Mouse (Mus musculus) layer of hippocampus, adult 9-10 months (tissue): ENCODE data around the gene Dao.

Source experiments
- DNase-seq: peaks from one replicate; pipeline ENCODE4 v3.0.0; 2022; ENCODE audit warnings: low spot score

The Dao gene

DNA sequence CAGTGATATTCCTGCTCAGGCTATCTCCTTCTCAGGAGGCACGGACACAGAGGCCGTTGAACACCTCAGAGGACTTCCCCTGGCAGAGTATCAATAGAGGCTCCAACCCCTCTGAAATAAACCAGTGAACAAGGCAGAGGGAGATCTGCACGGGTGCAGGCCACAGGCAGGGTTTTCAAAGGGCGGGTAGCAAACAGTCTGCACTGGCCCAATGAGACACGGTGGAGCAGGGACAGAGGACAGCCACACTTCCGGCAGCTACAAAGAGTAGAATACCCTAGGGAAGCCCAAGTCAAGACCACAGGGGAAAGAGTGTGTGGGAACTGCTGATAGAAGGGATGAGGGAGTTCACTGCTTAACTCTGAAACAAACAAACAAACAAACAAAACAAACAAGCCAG is 20.0 kb upstream of the Dao start:
- DNase-seq = no peak

DNA sequence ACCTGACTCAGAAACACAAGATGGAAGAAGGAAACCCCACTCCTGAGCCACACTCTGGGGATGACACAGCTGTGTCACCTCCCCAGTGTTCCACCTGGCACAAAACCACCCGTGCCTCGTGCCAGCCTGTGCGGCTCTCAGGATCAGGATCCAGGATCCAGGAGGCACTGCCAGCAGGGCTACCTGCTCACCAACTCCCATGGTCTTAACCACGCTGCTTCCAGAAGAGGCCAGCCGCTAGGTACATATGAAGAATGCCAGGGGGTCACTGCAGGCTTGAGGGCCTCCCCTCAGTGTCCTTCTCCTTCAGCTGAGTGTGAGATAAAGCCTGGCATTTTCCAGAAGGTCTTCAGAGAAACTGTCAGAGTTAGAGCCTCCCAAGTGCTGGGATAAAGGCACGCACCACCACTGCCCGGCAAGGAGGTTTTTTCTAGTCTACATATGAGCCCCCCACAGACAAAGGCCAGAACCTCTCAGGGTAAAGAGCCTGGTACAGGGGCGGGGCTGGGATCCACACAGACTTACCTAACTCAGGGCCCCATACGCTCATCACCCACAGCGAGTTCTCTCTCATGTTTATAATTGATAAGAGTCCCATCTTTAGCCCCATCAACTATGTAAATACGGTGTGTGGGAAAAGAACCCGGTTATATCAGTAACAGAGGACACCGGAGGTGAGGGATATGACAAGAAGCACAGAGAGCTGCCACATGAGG is 19.3 kb upstream of the Dao start:
- no peak for DNase-seq

DNA sequence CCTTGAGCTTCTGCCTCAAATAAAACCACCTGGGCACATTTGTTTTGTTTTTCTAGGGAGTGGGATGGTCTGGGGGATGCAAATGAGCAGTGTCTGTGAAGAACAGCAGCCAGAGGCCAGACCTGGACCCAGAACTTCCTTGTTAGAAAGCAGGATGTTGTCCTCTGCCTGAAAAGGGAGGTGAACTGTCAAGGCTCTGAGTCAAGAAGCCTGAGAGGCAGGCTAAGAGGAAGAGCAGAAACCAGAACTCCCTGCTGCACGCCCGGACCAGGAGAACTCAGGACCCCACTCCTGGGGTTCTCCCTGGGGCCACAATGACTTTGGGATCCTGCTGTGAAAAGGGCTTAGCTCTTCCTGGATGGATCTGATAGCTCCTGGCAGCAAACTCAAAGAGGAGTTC is 17.8 kb upstream of the Dao start:
- DNase-seq = no peak

DNA sequence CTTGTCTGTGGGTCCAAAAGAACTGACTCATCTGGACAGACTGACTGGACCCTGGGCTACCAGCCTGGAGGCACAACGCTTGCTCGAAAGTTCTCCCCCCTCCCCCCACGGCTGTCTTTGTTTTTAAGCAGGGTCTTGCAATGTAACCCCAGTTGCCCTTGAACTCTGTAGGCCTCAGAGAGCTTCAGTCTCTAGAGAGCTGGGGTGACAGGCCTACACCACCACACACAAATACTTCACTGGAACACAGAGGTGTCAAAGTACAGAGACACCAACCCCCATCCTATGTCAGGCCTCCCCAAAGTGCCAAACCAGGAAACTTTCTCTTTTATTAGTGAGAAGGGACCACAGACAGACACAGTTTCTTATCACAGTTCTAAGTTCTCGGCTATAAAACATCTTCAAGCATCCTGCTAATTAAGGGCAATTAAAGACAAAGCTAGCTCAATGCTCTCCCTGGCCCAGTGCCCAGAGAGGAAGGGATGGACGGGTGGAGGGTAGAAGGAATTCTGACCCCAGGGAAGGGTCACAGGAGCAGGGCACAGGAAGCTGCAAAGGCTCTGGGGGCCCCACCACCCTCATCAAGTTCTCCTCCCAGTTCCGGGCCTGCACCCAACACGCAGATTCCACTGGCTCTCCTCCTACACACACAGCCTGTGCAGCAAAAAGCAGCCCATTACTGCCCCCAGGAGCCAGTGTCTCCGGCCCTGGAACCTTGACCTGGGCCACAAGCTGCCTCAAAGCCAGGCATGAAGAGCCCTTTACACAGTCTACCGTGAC is 17.1 kb upstream of the Dao start:
- no peak for DNase-seq

DNA sequence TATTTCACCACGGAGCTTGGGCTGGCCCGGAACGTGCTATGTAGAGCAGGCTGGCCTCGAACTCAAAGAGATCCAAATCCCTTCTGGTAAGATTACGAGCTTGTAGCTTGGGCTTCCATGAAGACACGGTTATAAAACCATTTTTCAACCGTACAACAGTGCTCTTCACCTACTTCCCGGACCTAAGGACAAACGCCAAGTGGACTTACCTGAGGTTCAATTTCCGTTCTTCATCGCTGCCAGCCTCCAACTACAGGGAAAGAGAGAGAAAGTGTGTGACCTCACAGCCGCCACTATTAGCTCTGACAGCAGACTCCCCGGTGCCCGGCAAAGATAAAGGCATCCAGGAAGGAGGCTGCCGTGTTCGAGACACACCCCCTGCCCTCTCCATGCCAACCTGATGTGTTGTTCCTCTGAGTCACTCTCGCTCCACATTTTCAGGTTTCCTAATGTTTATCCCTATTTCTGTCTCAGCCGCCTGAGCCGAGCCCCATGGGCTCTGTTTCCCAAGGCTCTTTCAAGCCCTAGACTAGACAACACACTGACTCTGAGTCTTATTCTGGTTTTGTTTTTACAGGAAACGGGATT is 14.0 kb upstream of the Dao start:
- no peak for DNase-seq

DNA sequence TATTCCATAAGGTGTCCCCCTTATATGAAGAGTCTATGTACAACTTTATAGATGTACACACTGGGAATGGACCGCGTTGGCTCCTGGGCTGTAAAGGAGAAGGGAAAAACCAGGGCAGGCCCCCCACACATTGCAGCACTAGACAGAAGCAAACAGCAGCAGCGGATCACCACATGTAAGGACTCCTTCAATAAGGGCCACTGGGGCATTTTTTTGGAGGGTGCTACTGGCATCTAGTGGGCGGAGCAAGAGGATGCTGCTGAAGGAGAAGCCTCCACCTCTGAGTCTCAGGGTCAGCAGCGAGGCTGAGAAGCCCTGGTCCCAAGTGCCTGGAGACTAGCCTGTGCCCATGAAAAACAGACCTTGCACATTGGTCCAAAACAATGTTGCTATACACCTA is 12.9 kb upstream of the Dao start:
- DNase-seq = no peak

DNA sequence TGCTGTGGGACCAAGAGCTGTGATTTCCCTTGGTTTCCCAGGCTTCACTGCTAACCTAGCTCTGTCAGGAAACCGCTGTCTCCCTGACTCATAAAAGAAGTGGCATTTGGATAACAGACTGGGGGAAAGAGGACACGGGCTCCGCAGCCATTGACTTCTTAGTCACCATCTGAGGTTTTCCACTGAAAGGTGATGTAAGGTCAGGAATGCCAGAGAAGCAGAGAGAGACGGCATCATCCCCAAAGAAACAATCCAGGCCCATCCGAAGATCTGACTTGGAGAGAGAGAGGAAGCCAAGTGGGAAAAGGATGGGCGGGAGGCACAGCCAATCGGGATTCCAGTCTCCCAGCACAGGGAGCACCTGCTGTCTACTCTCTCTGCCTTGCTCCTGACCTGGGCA is 12.4 kb upstream of the Dao start:
- DNase-seq = no peak

DNA sequence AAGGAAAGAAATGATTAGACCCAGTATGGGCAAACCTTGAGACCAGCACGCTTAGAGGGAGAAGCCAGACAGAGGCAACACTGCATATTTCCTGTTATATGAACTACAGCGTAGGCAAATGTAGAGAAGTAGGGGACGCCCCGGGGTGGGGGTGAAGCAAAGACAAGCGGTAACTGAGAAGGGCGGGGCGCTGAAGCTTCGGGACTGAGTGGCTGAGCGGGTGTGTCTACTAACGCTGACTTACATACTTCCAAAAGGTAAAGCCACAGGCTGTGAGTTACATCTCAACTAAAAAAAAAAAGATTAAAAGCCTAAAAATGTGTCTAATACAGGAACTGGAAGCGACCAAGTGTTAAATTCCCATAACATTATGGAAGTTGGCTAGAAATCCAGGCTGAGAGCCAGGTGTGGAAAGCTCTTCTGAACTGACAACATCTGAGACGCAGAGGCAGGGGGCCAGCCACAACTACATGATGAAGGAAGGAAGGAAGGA is 11.1 kb upstream of the Dao start:
- DNase-seq = no peak

DNA sequence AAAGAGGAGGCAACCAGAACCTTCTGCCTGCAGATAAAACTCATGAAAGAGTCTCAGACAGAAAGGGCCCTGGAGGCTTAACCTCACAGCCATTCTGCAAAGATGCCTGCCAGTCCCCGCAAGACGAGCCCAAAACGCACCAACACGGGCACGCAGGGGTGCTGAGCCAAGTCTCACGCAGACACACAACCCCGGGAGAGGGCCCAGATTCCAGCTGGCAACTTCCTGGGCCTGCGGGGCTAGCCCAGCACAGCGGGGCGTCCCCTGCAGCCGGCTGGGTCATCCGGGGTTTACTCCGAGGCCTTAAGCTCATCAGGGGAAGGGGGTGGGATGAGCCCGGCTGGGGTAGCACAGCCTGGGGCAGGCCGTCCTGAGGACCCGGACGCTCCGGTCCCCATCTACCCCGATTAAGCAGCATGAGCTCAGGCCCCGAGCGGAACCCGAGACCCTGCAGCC is 10.4 kb upstream of the Dao start:
- no peak for DNase-seq

DNA sequence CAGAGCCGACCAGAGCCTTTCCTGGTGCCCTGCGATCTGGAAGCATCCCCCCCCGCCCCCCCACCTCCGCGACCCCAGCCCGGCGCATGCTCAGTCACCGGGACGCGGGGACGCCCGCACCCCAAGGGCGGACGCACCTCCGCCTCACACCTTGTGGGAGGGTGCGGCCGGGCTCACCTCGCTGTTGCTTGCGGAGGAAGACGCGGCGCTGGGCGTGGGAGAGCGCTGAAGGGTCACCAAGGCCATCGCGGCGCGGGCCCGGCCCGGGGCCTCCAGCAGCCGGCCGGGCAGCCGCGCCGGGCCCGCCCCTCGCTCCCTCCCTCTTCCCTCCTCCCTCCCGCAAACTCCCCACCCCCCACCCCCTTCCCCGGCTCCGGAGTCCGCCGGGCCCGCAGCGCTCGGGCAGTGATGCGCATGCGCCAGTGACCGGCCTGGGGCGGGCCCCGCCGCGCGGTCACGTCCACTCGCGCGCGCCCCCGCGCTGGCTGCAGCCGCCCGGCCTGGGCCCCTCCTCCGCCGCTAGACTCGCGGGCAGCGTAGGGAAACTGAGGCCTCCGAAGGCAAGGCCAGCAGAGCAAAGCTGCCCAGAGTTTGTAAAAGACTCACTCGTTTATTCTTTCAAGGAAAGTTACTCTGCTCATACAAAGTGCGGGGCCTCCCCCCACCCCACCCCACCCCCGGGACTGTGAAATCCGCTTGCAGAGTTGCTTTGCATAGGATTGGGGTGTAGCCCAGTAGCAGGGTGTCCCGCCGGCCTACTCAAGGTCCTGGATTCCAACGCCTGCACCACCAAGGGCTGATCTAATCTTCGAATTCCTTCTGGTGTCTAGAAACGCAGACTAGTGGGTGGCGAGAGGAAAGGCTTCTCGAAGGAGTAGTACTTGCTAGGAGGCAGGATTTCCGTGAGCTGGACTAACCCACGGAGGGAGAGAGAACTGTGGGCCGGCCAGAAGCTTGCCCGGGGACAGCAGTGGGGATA is 9.7 kb upstream of the Dao start, which contains the start of gene Ssh1:
Ssh1 (minus strand) TSS at position 408 of the 979 bp plus-strand sequence.
- no peak for DNase-seq

DNA sequence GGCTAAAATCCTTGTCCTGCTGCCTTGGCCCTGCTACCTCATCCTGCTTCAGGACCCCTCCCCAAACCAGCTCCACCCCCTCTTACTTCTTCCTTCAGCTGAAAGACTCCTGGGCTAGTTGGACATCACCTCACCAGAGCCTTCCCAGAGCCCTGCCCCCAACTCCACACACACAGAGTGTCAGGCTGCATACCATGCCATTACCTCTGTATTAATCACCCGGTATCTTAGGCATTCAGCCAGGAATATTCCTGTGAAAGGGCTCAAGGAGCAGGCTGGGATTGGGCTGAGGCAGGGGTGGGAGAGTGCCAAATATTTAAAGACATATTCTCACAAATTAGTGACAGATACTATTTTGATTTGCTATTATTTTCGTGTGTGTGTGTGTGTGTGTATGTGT is 7.0 kb upstream of the Dao start:
- DNase-seq = no peak

DNA sequence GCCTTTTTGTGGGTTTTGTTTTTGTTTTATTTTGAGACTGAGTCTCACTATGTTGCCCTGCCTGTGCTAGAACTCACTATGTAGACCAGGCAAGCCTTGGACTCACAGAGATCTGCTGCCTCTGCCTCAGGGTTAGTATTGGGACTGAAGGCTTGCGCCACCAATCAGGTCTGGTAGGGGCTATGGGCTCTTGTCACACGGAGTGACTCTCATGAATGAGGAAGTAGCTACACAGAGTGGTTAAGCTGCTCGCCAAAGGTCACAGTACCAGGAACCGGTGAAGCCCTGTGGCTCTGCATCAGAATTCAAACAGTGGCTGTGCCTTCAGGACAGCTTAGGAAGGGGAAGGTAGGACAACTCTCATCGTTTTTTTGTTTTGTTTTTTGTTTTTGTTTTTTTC is 4.1 kb upstream of the Dao start:
- no peak for DNase-seq

DNA sequence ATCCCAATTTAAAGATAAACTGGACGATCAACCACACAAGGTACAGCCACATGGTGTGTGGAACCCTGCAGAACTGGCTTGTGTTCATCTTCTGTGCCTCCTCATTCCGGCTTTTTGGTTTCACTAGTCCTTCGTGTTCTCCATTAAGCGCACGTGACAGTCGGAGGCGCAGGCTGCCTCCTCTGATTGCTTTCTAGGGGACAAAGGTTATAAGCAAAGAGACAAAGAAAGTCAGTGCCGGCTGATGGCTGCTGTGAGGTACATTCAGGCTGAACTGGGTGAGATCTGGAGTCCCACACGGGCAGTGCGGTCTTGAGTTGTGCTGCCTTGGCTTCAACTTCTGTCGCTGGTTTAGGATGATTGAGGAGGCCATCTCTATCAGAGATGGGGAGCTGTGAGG is 1.1 kb downstream of the Dao start:
- DNase-seq = no peak

DNA sequence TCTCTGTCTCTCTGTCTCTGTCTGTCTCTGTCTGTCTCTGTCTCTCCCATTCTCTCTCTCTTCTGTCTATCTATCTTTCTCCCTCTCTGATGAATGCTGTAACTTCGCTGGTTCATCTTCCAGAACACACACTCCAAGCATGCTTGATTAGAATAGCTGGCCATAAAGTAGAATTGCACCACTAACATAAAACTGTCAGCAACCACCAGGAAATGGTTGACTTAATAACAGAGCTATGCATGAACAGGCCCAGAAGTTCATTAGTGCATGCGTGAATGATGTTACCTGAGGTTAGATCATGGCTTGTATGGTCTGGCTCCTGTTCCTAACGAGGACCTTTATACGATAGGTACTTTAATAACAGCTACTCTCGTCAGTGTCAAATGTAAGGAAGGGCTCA is 1.6 kb downstream of the Dao start:
- no peak for DNase-seq

DNA sequence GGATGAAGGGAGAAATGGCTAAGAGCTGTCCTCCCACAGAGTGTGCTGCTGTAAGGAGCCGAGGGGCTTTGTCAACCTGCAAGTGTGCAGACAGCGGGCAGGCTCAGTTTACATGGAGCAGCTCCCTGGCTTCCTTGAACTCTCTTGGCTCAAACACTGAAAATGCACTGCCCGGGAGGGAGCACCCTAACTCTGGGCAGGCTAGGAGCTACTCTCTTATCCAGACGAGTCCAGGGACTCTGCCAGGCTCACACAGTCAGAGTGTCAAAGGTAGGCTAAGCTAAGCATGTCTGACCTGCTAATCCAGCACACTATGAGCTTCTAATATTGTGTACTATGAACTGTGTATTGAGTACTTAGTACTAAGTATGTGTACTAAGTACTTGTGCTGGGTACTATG is 3.5 kb downstream of the Dao start:
- DNase-seq = no peak

DNA sequence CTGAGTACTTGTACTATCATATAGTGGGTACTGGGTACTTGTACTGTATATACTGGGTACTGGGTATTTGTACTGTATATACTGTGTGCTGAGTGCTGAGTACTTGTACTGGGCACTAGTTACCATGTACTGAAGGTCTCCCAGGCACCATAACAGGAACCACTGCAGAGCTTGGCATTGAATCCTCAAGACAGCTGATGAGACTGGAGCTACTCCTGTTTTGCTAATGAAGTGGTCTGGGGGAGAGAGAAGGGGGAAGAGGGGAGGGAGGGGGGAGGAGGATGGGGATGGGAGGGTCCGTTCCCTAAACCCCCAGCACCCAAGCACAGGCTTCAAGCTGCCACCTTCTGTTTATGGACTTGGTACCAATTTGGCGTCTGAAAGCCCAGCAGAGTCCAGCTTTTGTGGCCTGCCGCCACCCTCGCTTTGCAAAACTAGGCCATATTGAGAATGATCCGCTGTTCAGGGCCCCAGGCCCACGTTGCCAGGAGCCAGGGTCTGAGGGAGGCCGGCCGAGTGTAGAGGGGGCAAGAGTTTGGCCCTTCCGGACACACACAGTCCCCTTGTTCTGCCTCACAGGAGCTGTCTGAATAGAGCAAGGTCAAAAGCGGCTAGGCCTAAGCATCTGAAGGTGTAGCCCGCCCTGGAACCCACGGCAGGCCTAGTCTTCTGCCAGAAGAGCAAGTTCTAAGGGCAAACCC is 4.4 kb downstream of the Dao start:
- no peak for DNase-seq

DNA sequence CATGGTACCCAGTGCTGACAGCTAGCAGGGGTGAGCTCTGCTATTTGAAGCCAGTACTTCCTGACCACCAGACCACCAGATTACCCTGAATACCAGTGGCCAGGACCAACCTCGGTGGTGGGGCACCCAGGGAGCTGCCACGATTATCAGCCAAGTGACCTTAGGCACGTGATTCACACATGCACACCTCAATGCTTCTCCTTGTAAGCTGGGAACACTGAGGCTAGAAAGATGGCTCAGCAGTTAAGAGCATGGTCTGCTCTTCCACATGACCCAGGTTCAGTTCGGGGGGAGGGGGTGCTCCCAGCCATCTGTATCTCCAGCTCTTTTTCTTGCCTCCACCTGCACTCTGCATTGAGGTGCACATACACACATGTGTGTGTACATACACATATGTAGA is 5.5 kb downstream of the Dao start:
- no peak for DNase-seq

DNA sequence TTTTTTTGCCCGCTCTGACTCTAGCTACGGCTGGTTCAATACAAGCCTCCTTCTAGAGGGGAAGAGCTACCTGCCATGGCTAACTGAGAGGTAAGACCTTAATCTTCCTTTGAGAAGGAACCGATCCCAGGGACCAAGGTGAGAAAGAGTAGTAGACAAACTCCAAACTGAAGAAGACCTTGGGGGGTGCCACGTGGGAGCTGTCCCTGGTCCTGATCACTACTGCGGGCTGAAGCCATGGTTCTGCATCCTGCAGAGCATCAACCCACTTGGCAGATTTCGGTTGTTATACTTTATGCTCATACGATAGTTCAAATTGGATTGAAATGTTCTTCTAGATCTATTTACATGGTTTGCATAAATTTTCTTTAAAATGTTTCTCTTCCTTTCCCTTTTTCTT is 11.6 kb downstream of the Dao start:
- DNase-seq = no peak

DNA sequence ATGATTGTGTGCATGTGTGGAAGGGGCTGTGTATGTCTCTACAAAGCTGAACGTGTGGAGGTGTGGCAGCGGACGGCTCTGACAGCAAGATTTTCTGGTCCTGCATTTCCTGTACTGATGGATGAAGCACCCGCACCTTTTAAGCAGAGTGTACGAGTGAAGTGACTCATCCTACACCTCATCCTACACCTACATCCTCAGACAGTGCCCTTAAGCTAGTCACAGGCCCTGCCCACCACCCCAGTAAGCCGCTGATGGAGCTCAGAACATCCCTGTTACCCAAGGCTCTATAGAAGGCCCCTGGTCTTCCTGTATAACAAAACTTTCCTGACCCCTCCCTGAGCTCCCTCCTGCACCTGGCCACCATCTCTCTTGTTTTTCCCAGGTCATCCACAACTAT is 20.9 kb downstream of the Dao start:
- DNase-seq = no peak

DNA sequence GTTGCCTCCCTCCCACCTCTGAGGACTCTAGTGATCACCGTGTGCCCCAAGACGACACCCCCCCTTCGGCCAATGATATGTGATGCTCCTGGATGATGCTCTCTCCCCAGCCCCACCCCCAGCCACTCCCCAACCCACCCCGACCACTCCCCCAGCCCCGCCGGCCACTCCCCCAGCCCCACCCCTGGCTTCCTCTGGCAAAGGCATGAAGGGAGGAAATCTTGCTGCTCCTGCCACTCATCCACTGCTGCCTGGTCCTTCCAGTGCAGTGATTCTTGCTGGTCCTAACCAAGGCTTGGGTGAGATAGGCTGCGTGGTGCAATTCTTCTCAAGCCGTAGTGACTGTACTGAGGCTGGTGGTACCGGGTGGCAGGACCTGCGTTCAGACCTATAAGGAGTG is 21.4 kb downstream of the Dao start:
- DNase-seq = no peak

DNA sequence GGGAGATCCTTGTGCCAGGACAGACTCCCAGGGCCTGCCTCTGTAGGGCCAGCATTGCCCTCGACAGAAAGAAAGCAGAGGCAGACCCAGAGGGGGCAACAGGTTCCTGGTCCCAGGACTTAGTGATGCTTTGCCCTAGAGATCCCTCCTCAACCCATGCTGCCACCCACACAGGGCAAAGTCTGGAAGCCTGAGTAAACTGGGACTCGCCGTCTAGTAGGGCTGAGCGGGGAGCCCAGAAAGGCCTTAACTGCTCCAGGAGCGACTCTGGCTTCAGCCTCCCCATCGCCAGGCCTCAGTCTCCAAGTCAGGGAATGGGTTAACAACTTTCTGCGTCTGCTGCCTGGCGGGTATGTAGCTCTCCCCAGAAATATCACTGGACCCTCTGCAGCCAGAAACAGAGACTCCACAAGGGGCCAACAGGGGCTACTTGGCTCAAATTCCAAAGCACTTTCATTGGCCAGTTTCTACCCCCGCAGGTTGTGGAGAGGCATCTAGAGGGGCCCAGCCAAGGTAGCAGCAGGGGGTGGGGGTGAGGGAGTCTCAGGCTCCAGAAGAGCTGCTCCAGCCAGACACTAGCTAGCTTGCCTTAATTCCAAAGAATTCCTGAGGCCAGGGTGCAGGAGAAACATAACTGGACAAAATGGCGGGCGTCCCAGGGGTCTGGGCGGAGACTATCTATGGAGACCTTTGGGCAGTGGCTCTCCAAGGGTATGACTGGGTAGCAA is 23.9 kb downstream of the Dao start:
- no peak for DNase-seq
